Mouse (Mus musculus) liver, postnatal 0 days (tissue): ENCODE data around the gene Zfp821. TPM values are rescaled to one million over a fixed set of nuclear protein-coding genes. Genes with fewer than 3 reads are reported as not detected.
A peak's percentile ranks its signal among the peaks of the same experiment; 100 is the strongest.

Experiments used
- ATAC-seq: fragments of 200-750 bp; cut with Nextera tagmentation; 2 replicates; pipeline ENCODE4 v1.8.0; 2017; ENCODE audit warnings: mild to moderate bottlenecking, moderate library complexity
- DNase-seq: peaks from one replicate; pipeline ENCODE4 v3.0.0-alpha.2; 2016
- H3K27ac ChIP-seq: fragments of 300-500 bp; sonication (generic); 2 replicates; pipeline ENCODE4 v1.5.1; 2014; ENCODE audit warnings: antibody characterized with exemption, moderate library complexity, mild to moderate bottlenecking, low read depth
- H3K27me3 ChIP-seq: fragments of 300-500 bp; sonication (generic); 2 replicates; pipeline ENCODE4 v1.6.1; 2014; ENCODE audit warnings: low read length, control low read depth, mixed read lengths; ENCODE audit not compliant: insufficient read depth
- H3K36me3 ChIP-seq: fragments of 300-500 bp; sonication (generic); replicated peaks from 2 replicates; pipeline ENCODE4 v1.6.1; 2014; ENCODE audit warnings: mild to moderate bottlenecking, control low read depth, low read length, moderate library complexity, mixed read lengths; ENCODE audit not compliant: insufficient read depth
- H3K4me1 ChIP-seq: fragments of 300-500 bp; sonication (generic); 2 replicates; pipeline ENCODE4 v1.6.1; 2014; ENCODE audit warnings: antibody characterized with exemption, mild to moderate bottlenecking, control low read depth; ENCODE audit not compliant: insufficient read depth
- H3K4me2 ChIP-seq: fragments of 300-500 bp; sonication (generic); 2 replicates; pipeline ENCODE4 v1.6.1; 2014; ENCODE audit warnings: low read depth, mild to moderate bottlenecking, low read length, moderate library complexity, mixed read lengths
- H3K4me3 ChIP-seq: fragments of 300-500 bp; sonication (generic); 2 replicates; pipeline ENCODE4 v1.5.1; 2014; ENCODE audit warnings: low read depth, low read length
- H3K9ac ChIP-seq: fragments of 300-500 bp; sonication (generic); replicated peaks from 2 replicates; pipeline ENCODE4 v1.6.1; 2014; ENCODE audit warnings: mild to moderate bottlenecking, moderate library complexity
- H3K9me3 ChIP-seq: fragments of 300-500 bp; sonication (generic); 2 replicates; pipeline ENCODE4 v1.6.1; 2016; ENCODE audit warnings: mild to moderate bottlenecking, control low read depth, low read length, mixed read lengths
- CTCF ChIP-seq: sonication (generic); IDR thresholded peaks from 2 replicates; pipeline ENCODE4 v1.5.1; 2016; ENCODE audit warnings: antibody characterized with exemption, low read depth
- EP300 ChIP-seq: IDR thresholded peaks from 2 replicates; pipeline ENCODE4 v1.6.1; 2016; ENCODE audit warnings: antibody characterized with exemption, low read depth, mild to moderate bottlenecking
- WGBS: fragments of 180-500 bp; shearing (Covaris S2); extraction: QIAGEN DNeasy Blood & Tissue Kit; methylation state at CpG from one replicate; pipeline ENCODE4 v1.1.7; 2014; ENCODE audit not compliant: insufficient replicate concordance; 5-methylcytosine and 5-hydroxymethylcytosine counted together
- polyA plus RNA-seq: library from polyadenylated mRNA; unstranded; fragments of >200 nt; fragmentation: Nextera tagmentation; extraction: Ambion mirVana; gene quantifications from 2 replicates; pipeline ENCODE4 v1.2.1, GENCODE M21; 2015

Gene Zfp821
- polyA plus RNA-seq, 1 experiment from 2014 or later = 3.1 TPM

- Histone ChIP-seq H3K4me2 (peak within 1 kb of the TSS; percentile 82), H3K4me1 (peaks cover 24% of the 10 kb centered on the region), H3K36me3 (no peaks in the 10 kb centered on the region), H3K27me3 (no peaks in the 10 kb centered on the region), H3K9me3 (no peaks in the 10 kb centered on the region), H3K9ac (peak within 1 kb of the TSS; percentile 86), H3K27ac (peak within 1 kb of the TSS; percentile 82), H3K4me3 (peak within 1 kb of the TSS; percentile 84)
- TF ChIP-seq CTCF = peak; percentile 13; the same call in 1 of the 2 replicates
- TF ChIP-seq EP300 = peak; percentile 74; the same call in 1 of the 2 replicates
- under 1% methylated on average over 57 of the region's 57 CpGs for WGBS
- DNase-seq = peak; percentile 99
- peak; percentile 99 for ATAC-seq
Measured at GRCm38 (mm10) chr8:109693146-109693900, 12.0 kb upstream of the Zfp821 start, which contains the start of gene Ist1. Gene Ist1, minus strand, starts transcription at chr8:109693260.

DNA sequence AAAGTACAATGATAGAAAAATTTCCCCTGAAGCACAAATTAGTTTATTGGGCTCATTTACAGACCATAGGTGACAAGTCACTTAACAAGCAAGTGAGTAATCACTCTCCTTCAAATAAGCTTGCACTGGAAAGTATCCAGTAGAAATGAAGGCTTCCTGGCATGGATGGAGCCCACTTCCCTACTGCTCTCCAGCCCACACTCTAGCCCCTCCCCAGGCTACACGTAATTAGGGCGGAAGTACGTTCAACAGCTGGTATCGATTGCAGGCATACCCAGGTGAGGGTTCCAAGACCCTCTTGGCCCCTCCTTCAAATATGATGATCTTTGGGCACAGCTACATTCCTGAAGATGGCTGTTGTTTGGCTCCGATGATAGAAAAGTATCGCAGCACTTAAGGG, 11.2 kb upstream of the Zfp821 start:
- Histone ChIP-seq H3K9me3 (no peaks in the 10 kb centered on the region), H3K4me2 (0 out of 2 replicates have a peak overlapping the region, but pooled peaks have one; percentile 82), H3K9ac (no peak overlapping the region), H3K4me1 (peaks cover 24% of the 10 kb centered on the region), H3K4me3 (no peak overlapping the region), H3K27me3 (no peaks in the 10 kb centered on the region), H3K27ac (no peak overlapping the region), H3K36me3 (no peaks in the 10 kb centered on the region)
- WGBS = 57% methylated on average over 6 of the region's 6 CpGs
- DNase-seq = no peak
- no peak for TF ChIP-seq EP300
- TF ChIP-seq CTCF = no peak
- no peak for ATAC-seq

DNA sequence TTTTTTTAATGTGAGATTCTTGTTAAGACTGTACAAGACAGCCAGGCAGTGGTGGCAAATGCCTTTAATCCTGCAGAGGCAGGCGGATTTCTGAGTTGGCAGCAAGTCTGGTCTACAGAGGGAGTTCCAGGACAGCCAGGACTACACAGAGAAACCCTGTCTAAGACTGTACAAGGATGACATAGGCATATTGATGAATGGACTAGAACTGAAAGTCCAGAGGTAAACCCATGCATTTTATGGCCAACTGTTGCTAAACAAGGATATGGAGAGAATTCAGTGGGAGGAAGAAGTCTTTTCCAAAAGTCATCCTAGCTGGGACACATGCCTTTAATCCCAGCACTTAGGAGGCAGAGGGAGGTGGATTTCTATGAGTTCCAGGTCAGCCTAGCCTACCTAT, 7.6 kb upstream of the Zfp821 start:
- Histone ChIP-seq H3K27me3 (no peaks in the 10 kb centered on the region), H3K4me2 (no peak overlapping the region), H3K9ac (no peak overlapping the region), H3K4me1 (peaks cover 4% of the 10 kb centered on the region), H3K4me3 (no peak overlapping the region), H3K36me3 (no peaks in the 10 kb centered on the region), H3K9me3 (no peaks in the 10 kb centered on the region), H3K27ac (no peak overlapping the region)
- DNase-seq (no peak), ATAC-seq (no peak)
- no peak for TF ChIP-seq EP300
- no peak for TF ChIP-seq CTCF
- WGBS = 73% methylated on average over 1 of the region's 1 CpGs

DNA sequence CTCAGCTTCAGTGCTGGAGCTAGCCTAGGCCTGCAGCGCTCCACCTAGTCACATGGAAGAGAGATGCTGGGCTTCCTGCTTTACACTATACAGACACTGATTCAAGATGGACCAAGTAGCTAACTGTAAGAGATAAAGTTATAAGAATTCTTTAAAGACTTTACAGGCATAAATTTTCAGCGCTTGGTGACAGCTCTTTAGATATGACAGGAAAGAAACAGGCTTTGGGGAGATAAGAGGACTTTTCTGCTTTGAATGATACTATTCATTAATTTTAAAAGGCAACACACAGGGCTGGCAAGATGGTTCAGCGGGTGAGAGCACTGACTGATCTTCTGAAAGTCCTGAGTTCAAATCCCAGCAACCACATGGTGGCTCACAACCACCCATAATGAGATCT, 6.9 kb upstream of the Zfp821 start:
- DNase-seq (no peak), ATAC-seq (no peak)
- H3K4me3 ChIP-seq = no peak overlapping the region
- peaks cover 4% of the 10 kb centered on the region for H3K4me1 ChIP-seq
- no peaks in the 10 kb centered on the region for H3K36me3 ChIP-seq
- no peaks in the 10 kb centered on the region for H3K27me3 ChIP-seq
- H3K27ac ChIP-seq = no peak overlapping the region
- no peak overlapping the region for H3K9ac ChIP-seq
- 62% methylated on average over 3 of the region's 3 CpGs for WGBS
- no peak for TF ChIP-seq EP300
- no peak for TF ChIP-seq CTCF
- no peak overlapping the region for H3K4me2 ChIP-seq
- H3K9me3 ChIP-seq = no peaks in the 10 kb centered on the region

DNA sequence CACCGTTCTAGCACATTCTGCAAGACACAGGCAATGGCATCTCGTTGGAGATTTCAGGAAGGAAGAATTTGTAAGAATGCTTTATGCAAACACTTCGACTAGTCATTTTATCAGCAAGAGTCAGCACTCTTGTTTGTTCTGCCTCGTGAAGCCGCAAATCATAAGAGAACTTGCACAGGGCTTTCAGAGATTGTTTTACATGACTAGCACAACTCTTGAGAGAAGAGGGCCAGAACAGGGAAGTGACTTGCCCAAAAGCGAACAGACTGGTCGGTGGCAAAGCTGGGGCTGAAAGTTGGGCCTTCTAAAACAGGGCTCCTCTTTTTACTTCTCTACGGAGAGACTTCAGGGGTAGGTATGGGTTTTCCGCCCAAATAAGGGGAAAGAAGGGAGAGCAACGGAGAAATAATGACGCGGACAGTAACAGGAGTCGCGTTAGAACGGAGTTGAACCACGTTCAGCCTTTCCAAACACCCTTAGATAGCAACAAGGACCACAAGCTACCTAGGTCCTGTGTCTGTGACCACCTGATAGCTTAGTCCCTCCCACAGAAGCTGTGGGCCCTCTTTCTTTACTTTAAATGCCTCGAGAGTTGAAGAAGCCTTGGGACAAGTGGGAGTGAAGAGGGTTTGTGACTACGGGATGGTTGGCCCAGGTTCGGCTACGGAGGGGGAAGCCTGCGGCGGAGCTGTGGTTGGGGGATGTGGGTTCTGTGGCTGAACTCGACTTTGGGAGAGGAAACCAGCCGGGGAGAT, 604 bp upstream of the Zfp821 start:
- peak overlapping the region; percentile 89 for H3K27ac ChIP-seq
- peak overlapping the region; percentile 94 for H3K9ac ChIP-seq
- H3K36me3 ChIP-seq = peaks cover 14% of the 10 kb centered on the region
- H3K4me2 ChIP-seq = peak overlapping the region; percentile 80
- H3K27me3 ChIP-seq = no peaks in the 10 kb centered on the region
- DNase-seq (peak; percentile 24), ATAC-seq (peak; percentile 44)
- TF ChIP-seq EP300 (no peak), CTCF (no peak)
- H3K4me1 ChIP-seq = peaks cover 21% of the 10 kb centered on the region
- H3K4me3 ChIP-seq = peak overlapping the region; percentile 87
- H3K9me3 ChIP-seq = no peaks in the 10 kb centered on the region
- WGBS = 4% methylated on average over 24 of the region's 24 CpGs
